Mouse (Mus musculus): ENCODE results near the gene Ubap2.

DNA sequence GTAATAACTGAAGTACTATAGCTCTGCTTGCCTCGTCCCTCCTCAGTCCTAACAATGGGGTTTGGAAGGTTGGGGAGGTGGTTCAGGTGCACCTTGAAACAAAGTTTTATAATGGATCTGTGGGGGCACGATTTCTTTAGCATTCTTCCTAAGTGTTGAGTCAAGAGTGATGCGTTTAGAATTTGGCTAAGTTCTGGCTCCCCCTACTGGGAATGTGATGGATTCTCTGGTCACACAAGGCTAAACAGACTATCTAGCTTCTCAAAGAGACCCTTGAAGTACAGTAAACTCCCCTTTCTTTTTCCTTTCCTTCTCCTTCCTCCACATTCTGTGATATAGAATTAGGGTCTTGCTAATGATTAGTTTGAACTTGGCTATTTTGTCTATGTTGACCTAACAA, 11.5 kb upstream of the Ubap2 start:
- TF ChIP-seq CTCF (conservative IDR thresholded peaks at IDR 0.05; ENCODE audit: insufficient read depth, insufficient read length, low read depth, low read length): peak; percentile 37
- TF ChIP-seq POLR2A (IDR thresholded peaks at IDR 0.05; ENCODE audit: low read depth, low read length): no peak

Data from kidney, adult 2 months (tissue).